Mouse (Mus musculus) midbrain, embryonic 11.5 days (tissue): ENCODE measurements around the gene Carf. TPM values are rescaled to one million over a fixed set of nuclear protein-coding genes. Genes with fewer than 3 reads are reported as not detected.
"Not testable (repeated sequence)": the region's sequence is repeated elsewhere in the genome, so short reads cannot be mapped to it uniquely, and the experiment has no call there.

ENCODE experiments used
- ATAC-seq: fragments of 200-750 bp; cut with Nextera tagmentation; 2 replicates; pipeline ENCODE4 v1.8.0; 2017; ENCODE audit warnings: moderate TSS enrichment, moderate library complexity; ENCODE audit not compliant: low FRiP score
- DNase-seq: peaks from one replicate; pipeline ENCODE4 v3.0.0; 2015; ENCODE audit warnings: low spot score; ENCODE audit errors: missing footprints
- H3K27ac ChIP-seq: fragments of 300-500 bp; sonication (generic); 2 replicates; pipeline ENCODE4 v1.5.1; 2014; ENCODE audit warnings: low read depth, low read length
- H3K27me3 ChIP-seq: fragments of 300-500 bp; sonication (generic); 2 replicates; pipeline ENCODE4 v1.6.1; 2014; ENCODE audit warnings: mild to moderate bottlenecking, low read length, moderate library complexity, mixed read lengths; ENCODE audit not compliant: control insufficient read depth, insufficient read depth
- H3K36me3 ChIP-seq: fragments of 300-500 bp; sonication (generic); 2 replicates; pipeline ENCODE4 v1.6.1; 2014; ENCODE audit warnings: mild to moderate bottlenecking, low read length, moderate library complexity, mixed read lengths; ENCODE audit not compliant: control insufficient read depth, insufficient read depth
- H3K4me1 ChIP-seq: fragments of 300-500 bp; sonication (generic); 2 replicates; pipeline ENCODE4 v1.6.1; 2014; ENCODE audit warnings: low read length; ENCODE audit not compliant: control insufficient read depth, insufficient read depth
- H3K4me2 ChIP-seq: fragments of 300-500 bp; sonication (generic); 2 replicates; pipeline ENCODE4 v1.6.1; 2014; ENCODE audit warnings: mild to moderate bottlenecking, moderate library complexity
- H3K4me3 ChIP-seq: fragments of 300-500 bp; sonication (generic); 2 replicates; pipeline ENCODE4 v1.5.1; 2014; ENCODE audit warnings: low read depth, low read length
- H3K9ac ChIP-seq: fragments of 300-500 bp; sonication (generic); 2 replicates; pipeline ENCODE4 v1.6.1; 2014; ENCODE audit warnings: low read length
- H3K9me3 ChIP-seq: fragments of 300-500 bp; sonication (generic); 2 replicates; pipeline ENCODE4 v1.6.1; 2016; ENCODE audit warnings: low read length; ENCODE audit not compliant: control insufficient read depth
- WGBS: fragments of 180-500 bp; shearing (Covaris S2); extraction: QIAGEN DNeasy Blood & Tissue Kit; methylation state at CpG from one replicate; pipeline ENCODE4 v1.1.7; 2014; 5-methylcytosine and 5-hydroxymethylcytosine counted together
- polyA plus RNA-seq: library from polyadenylated mRNA; unstranded; fragments of >200 nt; fragmentation: Nextera tagmentation; extraction: Ambion mirVana; gene quantifications from 2 replicates; pipeline ENCODE4 v1.2.1, GENCODE M21; 2014

Carf gene
- polyA plus RNA-seq: 6.7 and 6.8 TPM in 2 replicates

DNA sequence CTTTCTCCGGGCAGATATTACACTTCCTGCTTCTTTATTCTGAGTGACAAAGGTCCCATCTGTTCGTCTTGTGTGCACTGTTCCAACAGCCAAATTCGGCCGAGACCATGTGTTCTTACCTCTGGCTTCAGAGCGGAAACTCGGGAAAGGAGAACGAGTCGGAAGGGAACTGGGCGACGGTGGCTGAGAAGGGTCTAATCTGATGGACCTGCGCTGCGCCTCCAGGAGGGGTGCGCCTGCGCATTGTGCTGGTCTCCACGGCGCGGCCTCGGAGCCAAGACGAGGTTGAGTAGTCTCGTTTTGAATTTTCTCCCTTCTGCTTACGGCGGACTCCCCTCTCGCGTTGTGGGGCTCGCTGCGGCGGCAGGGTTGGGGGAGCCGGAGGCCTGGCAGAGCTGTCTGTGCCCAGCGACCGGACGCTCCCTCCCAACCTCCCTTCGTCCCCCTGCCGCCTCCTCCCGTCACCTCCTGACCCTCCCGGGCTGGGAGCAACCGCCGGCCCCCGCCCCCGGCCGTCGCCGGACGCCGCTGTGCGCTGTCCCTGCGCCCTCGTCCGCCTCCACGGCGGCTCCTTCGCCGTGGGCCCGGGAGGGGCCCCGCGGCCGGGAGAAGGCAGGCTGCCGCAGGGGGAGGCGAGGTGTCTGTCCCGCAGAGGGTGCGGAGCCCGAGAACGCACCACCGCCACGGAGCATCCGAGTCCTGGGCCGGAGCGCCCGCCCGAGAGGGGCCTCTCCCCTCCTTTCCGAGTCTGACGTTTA is at the start of gene Carf, which contains the start of gene Wdr12:
Carf (plus strand) TSS at position 224 of the 758 bp plus-strand sequence.
Wdr12 (minus strand) TSS at position 622 of the 758 bp plus-strand sequence.
- H3K4me2 ChIP-seq: peak within 1 kb of the TSS; percentile 77
- peak within 1 kb of the TSS; percentile 88 for H3K4me3 ChIP-seq
- peak within 1 kb of the TSS; percentile 95 for H3K27ac ChIP-seq
- DNase-seq: no peak
- no peaks in the 10 kb centered on the region for H3K9me3 ChIP-seq
- no peaks in the 10 kb centered on the region for H3K36me3 ChIP-seq
- peak; percentile 97 for ATAC-seq
- peak within 1 kb of the TSS; percentile 95 for H3K9ac ChIP-seq
- under 1% methylated on average over 70 of the region's 71 CpGs for WGBS
- H3K4me1 ChIP-seq: peaks cover 9% of the 10 kb centered on the region
- no peaks in the 10 kb centered on the region for H3K27me3 ChIP-seq

DNA sequence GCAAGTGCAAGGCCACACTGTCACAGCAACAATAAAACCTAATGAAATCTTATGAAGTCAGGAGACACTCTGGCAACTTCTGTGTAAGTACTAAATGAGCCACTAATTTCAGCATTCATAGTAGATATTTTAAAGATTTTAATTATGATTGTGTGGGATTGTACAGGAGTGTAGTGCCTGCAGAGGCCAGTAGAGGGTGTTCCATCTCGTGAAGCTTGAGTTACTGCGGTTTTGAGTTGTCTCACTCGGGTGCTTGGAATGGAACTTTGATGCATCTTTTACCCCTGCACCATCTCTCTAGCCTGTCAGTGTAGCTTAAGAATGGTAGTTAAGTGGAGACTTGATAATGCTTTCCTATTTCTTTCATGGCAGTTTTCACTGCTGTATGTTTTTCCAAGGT is 43.4 kb upstream of the Carf start:
- no peak overlapping the region for H3K9ac ChIP-seq
- H3K27ac ChIP-seq: no peak overlapping the region
- 50% methylated on average over 3 of the region's 3 CpGs for WGBS
- H3K27me3 ChIP-seq: no peaks in the 10 kb centered on the region
- no peak overlapping the region for H3K4me3 ChIP-seq
- no peaks in the 10 kb centered on the region for H3K9me3 ChIP-seq
- H3K36me3 ChIP-seq: no peaks in the 10 kb centered on the region
- H3K4me1 ChIP-seq: no peaks in the 10 kb centered on the region
- ATAC-seq (no peak), DNase-seq (no peak)
- no peak overlapping the region for H3K4me2 ChIP-seq

DNA sequence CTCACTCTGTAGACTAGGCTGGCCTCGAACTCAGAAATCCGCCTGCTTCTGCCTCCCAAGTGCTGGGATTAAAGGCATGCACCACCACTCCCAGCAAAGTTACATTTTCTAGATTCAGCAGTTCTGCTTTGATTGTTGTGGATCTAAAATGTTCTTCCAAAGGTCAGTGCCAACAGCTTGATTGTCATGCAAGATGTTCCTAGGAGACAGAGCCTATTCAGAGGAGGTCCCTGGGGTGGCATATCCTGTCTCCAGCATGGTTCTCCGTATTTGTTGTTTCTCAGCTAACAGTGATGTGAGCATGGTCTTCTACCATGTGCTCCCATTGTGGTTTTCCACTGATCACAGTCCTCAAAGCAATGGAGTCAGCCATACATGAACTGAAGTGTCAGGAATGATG is 41.7 kb upstream of the Carf start:
- 85% methylated on average over 3 of the region's 3 CpGs for WGBS
- Histone ChIP-seq H3K27ac (no peak overlapping the region), H3K4me3 (no peak overlapping the region), H3K9ac (no peak overlapping the region), H3K9me3 (no peaks in the 10 kb centered on the region), H3K4me2 (no peak overlapping the region), H3K36me3 (no peaks in the 10 kb centered on the region), H3K27me3 (no peaks in the 10 kb centered on the region), H3K4me1 (no peaks in the 10 kb centered on the region)
- ATAC-seq (no peak), DNase-seq (no peak)

DNA sequence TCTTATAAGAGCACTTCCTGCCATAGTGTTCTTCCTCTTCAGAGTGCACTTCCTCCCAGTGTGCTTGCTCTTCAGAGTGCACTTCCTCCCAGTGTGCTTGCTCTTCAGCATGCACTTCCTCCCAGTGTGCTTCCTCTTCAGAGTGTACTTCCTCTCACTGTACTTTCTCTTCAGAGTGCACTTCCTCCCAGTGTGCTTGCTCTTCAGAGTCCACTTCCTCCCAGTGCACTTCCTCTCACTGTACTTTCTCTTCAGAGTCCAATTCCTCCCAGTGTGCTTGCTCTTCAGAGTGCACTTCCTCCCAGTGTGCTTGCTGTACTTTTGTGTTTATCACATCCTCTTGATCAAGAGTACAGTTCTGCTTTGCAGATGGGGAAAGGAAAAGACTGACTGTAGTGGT is 27.3 kb upstream of the Carf start:
- not testable (repeated sequence) for H3K9ac ChIP-seq, H3K4me3 ChIP-seq, H3K4me1 ChIP-seq, DNase-seq, H3K36me3 ChIP-seq, H3K27ac ChIP-seq, H3K4me2 ChIP-seq, H3K9me3 ChIP-seq, H3K27me3 ChIP-seq, ATAC-seq

DNA sequence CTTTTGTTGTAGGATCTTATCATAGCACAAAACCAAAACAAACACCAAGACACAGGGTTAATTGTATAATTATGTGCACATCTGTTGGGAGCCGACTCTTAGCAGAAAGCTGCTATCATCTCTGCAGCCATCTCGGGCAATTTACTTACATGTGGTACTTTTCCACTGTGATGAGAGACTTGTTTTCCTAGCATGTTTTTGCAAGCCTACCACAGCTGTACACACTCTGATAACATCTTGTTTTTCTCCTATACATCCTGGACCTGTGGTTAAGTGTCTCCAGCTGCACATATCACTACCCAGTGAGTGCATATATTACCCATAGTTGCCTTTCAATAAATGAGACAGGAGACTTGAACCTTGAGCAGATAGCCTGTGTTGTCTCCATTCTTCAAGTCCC is 23.1 kb upstream of the Carf start:
- no peak overlapping the region for H3K4me3 ChIP-seq
- no peak overlapping the region for H3K27ac ChIP-seq
- no peaks in the 10 kb centered on the region; the same call in 1 of the 2 replicates for H3K36me3 ChIP-seq
- WGBS: 86% methylated on average over 2 of the region's 2 CpGs
- no peak overlapping the region for H3K4me2 ChIP-seq
- H3K9ac ChIP-seq: no peak overlapping the region
- no peaks in the 10 kb centered on the region for H3K4me1 ChIP-seq
- DNase-seq: no peak
- no peak for ATAC-seq
- H3K27me3 ChIP-seq: no peaks in the 10 kb centered on the region
- H3K9me3 ChIP-seq: no peaks in the 10 kb centered on the region

DNA sequence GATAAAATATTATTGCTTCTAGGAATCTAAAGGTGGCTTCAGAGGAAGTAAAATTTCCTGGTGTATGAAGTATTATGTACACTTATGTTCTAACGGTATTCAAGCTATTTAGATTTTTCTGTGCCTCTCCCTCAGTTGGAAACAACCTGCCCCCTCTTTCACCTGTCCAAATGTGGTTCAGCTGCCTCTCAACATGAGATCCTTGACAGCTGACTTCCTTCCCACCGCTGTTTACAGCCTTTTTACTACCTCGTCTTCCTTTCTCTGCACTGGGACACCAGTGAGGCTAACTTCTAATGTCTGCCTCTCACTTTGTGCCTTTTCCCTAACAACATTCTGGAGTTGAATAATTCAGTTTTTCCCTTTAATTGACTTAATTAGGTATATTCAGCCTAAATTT is 22.5 kb upstream of the Carf start:
- no peak overlapping the region for H3K9ac ChIP-seq
- ATAC-seq (no peak), DNase-seq (no peak)
- H3K36me3 ChIP-seq: peaks cover 2% of the 10 kb centered on the region; the same call in 1 of the 2 replicates
- no peak overlapping the region for H3K4me2 ChIP-seq
- H3K27me3 ChIP-seq: no peaks in the 10 kb centered on the region
- no peak overlapping the region for H3K4me3 ChIP-seq
- WGBS: 84% methylated on average over 3 of the region's 3 CpGs
- no peaks in the 10 kb centered on the region for H3K4me1 ChIP-seq
- no peak overlapping the region for H3K27ac ChIP-seq
- no peaks in the 10 kb centered on the region for H3K9me3 ChIP-seq

DNA sequence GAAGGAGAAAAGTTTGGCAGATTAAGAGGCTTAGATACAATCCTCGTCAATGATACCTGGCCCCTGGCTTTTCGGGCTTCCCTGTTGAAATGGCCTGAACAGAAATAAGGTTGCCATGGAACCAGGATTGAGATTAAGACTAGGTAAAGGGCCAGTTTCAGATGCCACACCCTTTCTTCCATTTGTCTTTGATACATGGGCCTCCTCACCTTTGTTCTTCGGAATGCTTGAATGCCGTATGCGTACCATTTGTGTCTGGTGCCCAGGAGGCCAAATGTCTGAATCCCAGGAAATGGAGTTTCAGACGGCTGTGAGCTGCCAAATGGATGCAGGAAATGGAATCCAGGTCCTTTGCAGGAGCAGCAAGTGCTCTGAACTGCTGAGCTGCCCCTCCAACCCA is 21.6 kb upstream of the Carf start:
- no peak overlapping the region for H3K9ac ChIP-seq
- no peaks in the 10 kb centered on the region for H3K9me3 ChIP-seq
- no peak overlapping the region for H3K4me2 ChIP-seq
- peaks cover 2% of the 10 kb centered on the region; the same call in 1 of the 2 replicates for H3K36me3 ChIP-seq
- H3K4me3 ChIP-seq: no peak overlapping the region
- no peaks in the 10 kb centered on the region for H3K27me3 ChIP-seq
- DNase-seq: peak; percentile 19
- no peak for ATAC-seq
- 89% methylated on average over 6 of the region's 6 CpGs for WGBS
- H3K4me1 ChIP-seq: no peaks in the 10 kb centered on the region
- no peak overlapping the region for H3K27ac ChIP-seq

DNA sequence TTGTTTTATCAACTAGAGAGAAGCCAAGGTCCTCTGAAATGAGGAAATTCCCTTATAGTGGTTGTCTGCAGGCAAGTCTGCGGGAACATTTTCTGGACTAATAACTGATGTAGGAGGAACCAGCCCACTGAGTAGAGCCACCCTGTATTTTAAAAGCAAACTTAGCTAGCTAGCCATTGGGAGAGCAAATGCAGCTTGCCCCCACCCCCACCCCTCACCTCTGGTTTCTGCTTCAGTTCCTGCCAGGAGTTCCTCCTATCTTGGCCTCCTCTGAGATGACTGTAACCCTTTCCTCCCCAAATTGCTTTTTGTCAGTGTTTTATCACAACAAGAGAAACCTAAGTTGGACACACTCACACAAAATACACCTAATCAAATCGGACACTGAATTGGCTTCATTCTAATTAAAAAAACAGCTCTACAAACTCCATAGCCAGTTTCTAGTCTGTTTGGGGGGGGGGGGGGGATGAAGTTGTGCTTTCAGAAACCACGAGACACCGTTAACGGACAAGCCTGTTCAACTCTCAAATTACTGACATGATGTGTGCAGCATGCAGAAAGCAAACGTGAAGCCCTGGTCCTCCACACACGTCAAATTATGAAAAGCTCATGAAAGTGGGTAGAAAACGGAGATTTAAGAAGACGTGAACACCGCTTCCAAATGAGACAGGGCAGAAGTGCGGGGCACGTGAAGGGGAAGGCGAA is 1.3 kb upstream of the Carf start:
- DNase-seq (peak; percentile 91), ATAC-seq (no peak)
- Histone ChIP-seq H3K27ac (no peak overlapping the region), H3K27me3 (no peaks in the 10 kb centered on the region), H3K4me2 (peak overlapping the region; percentile 77), H3K4me1 (peaks cover 9% of the 10 kb centered on the region), H3K9ac (peak overlapping the region; percentile 95), H3K4me3 (peak overlapping the region; percentile 88), H3K9me3 (no peaks in the 10 kb centered on the region), H3K36me3 (no peaks in the 10 kb centered on the region)
- 12% methylated on average over 13 of the region's 13 CpGs for WGBS
